Mouse (Mus musculus) mammary gland, adult 2 months (tissue): ENCODE data around the gene Gm10722. TPM values are rescaled to one million over a fixed set of nuclear protein-coding genes. Genes with fewer than 3 reads are reported as not detected.

Source experiments
- polyA plus RNA-seq: library from polyadenylated mRNA; depleted of rRNA; stranded (reverse); fragments of >200 nt; gene quantifications from 2 replicates; pipeline ENCODE4 v1.2.3, GENCODE M21; 2012; ENCODE audit warnings: low replicate concordance; rRNA removed

The Gm10722 gene
- not detected in 2 replicates for polyA plus RNA-seq

DNA sequence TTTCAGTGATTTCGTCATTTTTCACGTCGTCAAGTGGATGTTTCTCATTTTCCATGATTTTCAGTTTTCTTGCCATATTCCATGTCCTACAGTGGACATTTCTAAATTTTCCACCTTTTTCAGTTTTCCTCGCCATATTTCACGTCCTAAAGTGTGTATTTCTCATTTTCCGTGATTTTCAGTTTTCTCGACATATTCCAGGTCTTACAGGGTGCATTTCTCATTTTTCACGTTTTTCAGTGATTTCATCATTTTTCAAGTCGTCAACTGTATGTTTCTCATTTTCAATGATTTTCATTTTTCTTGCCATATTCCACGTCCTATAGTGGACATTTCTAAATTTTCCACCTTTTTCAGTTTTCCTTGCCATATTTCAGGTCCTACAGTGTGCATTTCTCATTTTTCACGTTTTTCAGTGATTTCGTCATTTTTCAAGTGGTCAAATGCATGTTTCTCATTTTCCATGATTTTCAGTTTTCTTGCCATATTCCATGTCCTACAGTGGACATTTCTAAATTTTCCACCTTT is at the start of gene Gm10722:
Gm10722 (plus strand) TSS at position 478 of the 528 bp plus-strand sequence.

DNA sequence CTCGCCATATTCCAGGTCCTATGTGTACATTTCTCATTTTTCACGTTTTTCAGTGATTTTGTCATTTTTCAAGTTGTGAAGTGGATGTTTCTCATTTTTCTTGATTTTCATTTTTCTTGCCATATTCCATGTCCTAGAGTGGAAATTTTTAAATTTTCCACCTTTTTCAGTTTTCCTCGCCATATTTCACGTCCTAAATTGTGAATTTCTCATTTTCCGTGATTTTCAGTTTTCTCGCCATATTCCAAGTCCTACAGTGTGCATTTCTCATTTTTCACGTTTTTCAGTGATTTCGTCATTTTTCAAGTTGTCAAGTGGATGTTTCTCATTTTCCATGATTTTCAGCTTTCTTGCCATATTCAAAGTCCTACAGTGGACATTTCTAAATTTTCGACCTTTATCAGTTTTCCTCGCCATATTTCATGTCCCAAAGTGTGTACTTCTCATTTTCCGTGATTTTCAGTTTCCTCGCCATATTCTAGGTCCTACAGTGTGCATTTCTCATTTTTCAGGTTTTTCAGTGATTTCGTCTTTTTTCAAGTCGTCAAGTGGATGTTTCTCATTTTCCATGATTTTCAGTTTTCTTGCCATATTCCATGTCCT is 2.2 kb downstream of the Gm10722 start, which contains the start of gene Gm11168:
Gm11168 (plus strand) TSS at position 553 of the 603 bp plus-strand sequence.

DNA sequence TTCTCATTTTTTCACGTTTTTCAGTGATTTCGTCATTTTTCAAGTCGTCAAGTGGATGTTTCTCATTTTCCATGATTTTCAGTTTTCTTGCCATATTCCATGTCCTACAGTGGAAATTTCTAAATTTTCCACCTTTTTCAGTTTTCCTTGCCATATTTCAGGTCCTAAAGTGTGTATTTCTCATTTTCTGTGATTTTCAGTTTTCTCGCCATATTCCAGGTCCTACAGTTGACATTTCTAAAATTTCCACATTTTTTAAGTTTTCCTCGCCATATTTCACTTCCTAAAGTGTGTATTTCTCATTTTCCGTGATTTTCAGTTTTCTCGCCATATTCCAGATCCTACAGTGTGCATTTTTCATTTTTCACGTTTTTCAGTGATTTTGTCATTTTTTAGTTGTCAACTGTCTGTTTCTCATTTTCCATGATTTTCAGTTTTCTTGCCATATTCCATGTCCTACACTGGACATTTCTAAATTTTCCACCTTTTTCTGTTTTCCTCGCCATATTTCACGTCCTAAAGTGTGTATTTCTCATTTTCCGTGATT is 12.1 kb downstream of the Gm10722 start, which contains the start of gene Gm10721:
Gm10721 (plus strand) TSS at position 408 of the 547 bp plus-strand sequence.

DNA sequence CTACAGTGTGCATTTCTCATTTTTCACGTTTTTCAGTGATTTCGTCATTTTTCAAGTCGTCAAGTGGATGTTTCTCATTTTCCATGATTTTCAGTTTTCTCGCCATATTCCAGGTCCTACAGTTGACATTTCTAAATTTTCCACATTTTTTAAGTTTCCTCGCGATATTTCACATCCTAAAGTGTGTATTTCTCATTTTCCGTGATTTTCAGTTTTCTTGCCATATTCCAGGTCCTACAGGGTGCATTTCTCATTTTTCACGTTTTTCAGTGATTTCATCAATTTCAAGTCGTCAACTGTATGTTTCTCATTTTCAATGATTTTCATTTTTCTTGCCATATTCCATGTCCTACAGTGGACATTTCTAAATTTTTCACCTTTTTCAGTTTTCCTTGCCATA is 14.6 kb downstream of the Gm10722 start, which contains the start of gene Gm10720:
Gm10720 (plus strand) TSS at position 301 of the 400 bp plus-strand sequence.

DNA sequence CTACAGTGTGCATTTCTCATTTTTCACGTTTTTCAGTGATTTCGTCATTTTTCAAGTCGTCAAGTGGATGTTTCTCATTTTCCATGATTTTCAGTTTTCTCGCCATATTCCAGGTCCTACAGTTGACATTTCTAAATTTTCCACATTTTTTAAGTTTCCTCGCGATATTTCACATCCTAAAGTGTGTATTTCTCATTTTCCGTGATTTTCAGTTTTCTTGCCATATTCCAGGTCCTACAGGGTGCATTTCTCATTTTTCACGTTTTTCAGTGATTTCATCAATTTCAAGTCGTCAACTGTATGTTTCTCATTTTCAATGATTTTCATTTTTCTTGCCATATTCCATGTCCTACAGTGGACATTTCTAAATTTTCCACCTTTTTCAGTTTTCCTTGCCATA is 16.4 kb downstream of the Gm10722 start, which contains the start of gene Gm10719:
Gm10719 (plus strand) TSS at position 301 of the 400 bp plus-strand sequence.

DNA sequence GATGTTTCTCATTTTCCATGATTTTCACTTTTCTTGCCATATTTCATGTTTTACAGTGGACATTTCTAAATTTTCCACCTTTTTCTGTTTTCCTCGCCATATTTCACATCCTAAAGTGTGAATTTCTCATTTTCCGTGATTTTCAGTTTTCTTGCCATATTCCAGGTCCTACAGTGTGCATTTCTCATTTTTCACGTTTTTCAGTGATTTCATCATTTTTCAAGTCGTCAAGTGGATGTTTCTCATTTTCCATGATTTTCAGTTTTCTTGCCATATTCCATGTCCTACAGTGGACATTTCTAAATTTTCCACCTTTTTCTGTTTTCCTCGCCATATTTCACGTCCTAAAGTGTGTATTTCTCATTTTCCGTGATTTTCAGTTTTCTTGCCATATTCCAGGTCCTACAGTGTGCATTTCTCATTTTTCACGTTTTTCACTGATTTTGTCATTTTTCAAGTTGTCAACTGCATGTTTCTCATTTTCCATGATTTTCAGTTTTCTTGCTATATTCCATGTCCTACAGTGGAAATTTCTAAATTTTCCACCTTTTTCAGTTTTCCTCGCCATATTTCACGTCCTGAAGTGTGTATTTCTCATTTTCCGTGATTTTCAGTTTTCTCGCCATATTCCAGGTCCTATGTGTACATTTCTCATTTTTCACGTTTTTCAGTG is 22.7 kb downstream of the Gm10722 start, which contains the start of gene Gm10718:
Gm10718 (plus strand) TSS at position 236 of the 673 bp plus-strand sequence.

DNA sequence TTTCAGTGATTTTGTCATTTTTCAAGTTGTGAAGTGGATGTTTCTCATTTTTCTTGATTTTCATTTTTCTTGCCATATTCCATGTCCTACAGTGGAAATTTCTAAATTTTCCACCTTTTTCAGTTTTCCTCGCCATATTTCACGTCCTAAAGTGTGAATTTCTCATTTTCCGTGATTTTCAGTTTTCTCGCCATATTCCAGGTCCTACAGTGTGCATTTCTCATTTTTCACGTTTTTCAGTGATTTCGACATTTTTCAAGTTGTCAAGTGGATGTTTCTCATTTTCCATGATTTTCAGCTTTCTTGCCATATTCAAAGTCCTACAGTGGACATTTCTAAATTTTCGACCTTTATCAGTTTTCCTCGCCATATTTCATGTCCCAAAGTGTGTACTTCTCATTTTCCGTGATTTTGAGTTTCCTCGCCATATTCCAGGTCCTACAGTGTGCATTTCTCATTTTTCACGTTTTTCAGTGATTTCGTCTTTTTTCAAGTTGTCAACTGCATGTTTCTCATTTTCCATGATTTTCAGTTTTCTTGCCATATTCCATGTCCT is 24.3 kb downstream of the Gm10722 start, which contains the start of gene Gm10717:
Gm10717 (plus strand) TSS at position 506 of the 556 bp plus-strand sequence.

DNA sequence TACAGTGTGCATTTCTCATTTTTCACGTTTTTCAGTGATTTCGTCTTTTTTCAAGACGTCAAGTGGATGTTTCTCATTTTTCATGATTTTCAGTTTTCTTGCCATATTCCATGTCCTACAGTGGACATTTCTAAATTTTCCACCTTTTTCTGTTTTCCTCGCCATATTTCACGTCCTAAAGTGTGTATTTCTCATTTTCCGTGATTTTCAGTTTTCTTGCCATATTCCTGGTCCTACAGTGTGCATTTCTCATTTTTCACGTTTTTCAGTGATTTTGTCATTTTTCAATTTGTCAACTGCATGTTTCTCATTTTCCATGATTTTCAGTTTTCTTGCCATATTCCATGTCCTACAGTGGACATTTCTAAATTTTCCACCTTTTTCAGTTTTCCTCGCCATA is 33.6 kb downstream of the Gm10722 start, which contains the start of gene Gm17535:
Gm17535 (plus strand) TSS at position 301 of the 400 bp plus-strand sequence.

DNA sequence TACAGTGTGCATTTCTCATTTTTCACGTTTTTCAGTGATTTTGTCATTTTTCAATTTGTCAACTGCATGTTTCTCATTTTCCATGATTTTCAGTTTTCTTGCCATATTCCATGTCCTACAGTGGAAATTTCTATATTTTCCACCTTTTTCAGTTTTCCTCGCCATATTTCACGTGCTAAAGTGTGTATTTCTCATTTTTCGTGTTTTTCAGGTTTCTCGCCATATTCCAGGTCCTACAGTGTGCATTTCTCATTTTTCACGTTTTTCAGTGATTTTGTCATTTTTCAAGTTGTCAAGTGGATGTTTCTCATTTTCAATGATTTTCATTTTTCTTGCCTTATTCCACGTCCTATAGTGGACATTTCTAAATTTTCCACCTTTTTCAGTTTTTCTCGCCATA is 35.9 kb downstream of the Gm10722 start, which contains the start of gene Gm10715:
Gm10715 (plus strand) TSS at position 301 of the 400 bp plus-strand sequence.

Other genes with a start within 250 kb of the Gm10722 start
- gene Gm11168, start 2.4 kb downstream of the Gm10722 start, polyA plus RNA-seq = not detected in 2 replicates
- gene Gm10721, start 12.2 kb downstream of the Gm10722 start, polyA plus RNA-seq = not detected in 2 replicates
- gene Gm10720, start 14.7 kb downstream of the Gm10722 start, polyA plus RNA-seq = not detected in 2 replicates
- gene Gm10719, start 16.5 kb downstream of the Gm10722 start, polyA plus RNA-seq = not detected in 2 replicates
- gene Gm10718, start 22.6 kb downstream of the Gm10722 start, polyA plus RNA-seq = not detected in 2 replicates
- not detected in 2 replicates for gene Gm10717, start 24.5 kb downstream of the Gm10722 start, polyA plus RNA-seq
- gene Gm17535, start 33.7 kb downstream of the Gm10722 start, polyA plus RNA-seq = not detected in 2 replicates
- not detected in 2 replicates for gene Gm10715, start 36.0 kb downstream of the Gm10722 start, polyA plus RNA-seq